Mouse (Mus musculus) gonadal fat pad, adult 2 months (tissue): Measurements from ENCODE around the gene Tmf1. TPM values are rescaled to one million over a fixed set of nuclear protein-coding genes. Genes with fewer than 3 reads are reported as not detected.

Experiments
- DNase-seq: peaks from one replicate; pipeline ENCODE4 v3.0.0-alpha.2; 2012; ENCODE audit warnings: low read depth
- polyA plus RNA-seq: library from polyadenylated mRNA; depleted of rRNA; stranded (reverse); fragments of >200 nt; gene quantifications from 2 replicates; pipeline ENCODE4 v1.2.3, GENCODE M21; 2012

Tmf1 gene
- polyA plus RNA-seq, 1 experiment = 5.5 TPM

DNA sequence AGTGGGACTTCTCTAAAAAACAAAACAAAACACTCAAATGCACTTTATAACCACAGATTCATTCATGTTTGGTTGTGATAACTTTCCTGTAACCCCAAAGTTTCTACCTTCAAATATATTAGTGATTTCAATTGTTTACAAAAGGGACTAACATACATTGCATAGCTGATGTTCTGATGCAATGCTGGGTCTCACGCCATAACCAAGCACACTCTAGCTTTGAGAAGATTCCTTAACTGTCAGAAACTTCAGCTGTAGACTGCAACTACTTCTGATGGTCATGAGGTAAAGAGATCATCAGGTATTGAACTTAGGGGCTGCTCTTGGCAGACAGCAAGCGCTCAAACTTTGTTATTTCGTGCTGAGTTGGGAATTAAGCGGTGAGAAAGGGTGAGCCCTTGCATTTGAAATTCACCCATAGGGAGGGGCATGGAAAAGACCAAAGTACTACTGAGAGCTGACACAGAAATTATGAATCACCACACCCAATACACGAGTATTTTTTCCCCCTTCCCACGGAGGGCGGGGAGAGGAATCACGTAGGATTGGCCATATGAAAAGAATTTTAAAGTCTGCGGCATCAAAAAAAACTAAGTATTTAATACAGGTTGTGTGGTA lies 25.4 kb upstream of the Tmf1 start:
- DNase-seq = no peak

DNA sequence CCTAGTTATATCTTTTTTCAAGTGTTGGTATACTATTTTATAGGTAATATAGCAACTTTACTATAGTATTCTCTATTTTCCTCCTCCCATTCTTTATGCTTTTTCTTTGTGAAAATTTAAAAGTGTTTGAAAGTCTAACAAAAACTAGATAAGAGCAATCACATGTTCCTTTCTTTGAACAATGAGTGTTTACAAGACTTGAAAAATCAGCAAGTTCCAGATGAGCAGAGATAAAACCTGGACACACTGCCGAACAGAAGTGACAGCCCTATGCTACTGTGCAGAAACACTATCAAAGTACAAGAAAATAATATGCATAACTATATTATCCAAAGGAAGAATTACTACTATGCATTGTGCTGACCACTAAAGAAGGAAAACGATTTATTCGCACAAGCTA lies 23.6 kb upstream of the Tmf1 start:
- DNase-seq = no peak

GRCm38 (mm10) chr6:97200437-97200836 lies 21.5 kb upstream of the Tmf1 start:
- no peak for DNase-seq

GRCm38 (mm10) chr6:97179367-97179828 lies 476 bp upstream of the Tmf1 start:
- DNase-seq = peak; percentile 37

DNA sequence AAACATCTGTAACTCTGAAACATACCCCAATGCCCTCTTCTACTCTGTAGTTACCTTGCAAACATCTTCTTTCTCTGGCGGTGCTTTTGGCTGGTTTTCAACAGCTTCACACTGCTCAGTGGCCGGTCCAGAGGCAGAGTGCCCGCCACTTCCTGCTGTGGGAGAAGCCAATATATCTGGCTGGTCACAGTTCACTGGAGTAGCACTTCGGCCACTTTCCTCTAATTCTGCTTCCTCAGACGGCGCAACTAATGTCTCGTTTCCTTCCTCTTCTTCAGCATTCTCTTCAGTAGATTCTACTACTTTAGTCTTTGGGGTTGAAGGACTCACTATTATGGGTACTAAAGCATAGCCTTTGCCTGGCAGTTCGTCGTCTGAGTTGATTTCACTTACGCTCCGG lies 3.2 kb downstream of the Tmf1 start:
- DNase-seq = no peak

DNA sequence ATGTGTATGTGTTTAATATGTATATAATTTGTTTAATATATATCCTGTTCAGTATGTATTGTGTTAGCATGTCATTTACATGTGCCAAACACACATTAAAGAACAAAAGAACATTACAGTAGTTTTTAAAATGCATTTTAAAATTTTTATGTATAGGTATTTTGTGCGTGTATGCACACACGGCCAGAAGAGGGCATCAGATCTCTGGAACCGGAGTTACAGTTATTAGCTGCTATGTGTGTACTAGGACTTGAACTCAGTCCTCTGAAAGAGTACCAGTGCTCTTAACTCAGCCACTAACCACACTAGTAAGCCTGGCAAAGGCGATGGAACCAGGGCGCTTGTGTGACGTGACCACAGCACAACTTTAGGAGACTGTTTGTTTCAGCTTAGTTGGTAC lies 28.8 kb downstream of the Tmf1 start:
- DNase-seq = no peak

DNA sequence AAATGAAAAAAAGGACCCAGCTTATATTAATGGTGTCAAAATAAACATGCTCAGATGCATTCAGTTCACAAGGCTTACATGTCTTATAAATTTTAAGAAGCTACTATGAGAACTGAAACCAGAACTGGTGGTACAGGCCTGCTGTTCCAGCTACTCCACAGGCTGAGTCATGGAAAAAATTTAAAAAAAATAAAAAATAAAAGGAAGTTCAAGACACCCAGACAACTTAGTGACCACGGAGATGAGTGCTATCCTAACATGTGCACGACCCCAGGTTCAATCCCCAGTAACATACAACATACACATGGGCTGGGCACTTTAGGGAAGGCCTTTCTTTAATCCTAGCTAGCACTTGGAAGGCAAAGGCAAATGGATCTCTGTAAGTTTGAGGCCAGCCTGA lies 29.2 kb downstream of the Tmf1 start:
- no peak for DNase-seq

DNA sequence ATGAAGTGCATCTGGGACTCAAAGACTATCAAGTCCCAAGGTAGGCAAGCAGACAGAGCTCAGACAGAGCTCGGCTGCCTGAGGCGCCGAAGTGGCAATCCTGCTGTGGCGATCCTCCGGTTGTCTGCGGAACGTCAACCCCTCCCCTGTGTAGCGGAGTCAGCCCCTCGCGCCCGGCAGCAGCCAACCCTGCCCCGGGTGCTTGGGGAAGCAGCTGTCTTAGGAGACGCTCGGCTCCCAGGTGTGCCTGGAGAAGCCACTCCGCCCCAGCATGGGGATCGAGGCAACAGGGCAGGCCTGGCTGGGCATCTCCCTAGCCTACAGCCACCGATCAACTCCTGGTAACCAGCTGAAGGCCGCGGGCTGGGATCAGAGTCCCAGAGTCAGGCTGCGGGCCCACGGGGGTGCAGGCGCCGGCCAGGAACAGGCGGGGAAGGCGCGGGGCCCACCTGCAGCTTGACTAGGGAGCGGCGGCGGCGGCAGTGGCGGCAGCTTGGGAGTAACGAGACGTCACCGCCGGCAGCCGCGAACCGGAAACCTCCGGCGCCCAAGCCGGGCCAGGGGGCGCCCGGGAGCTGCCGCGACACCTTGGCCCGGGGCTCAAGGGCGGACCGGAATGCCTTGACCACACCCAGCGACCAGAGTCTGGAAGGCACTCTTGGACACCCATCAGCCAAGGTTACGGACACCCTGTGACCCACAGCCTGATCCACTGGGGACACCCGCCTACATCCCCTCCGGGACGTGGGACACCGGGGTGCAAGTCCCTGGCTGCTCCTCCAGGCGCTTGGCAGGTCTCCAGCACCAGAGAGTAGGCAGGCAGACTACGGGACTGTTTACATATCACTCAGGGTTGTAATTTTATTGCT lies 30.3 kb downstream of the Tmf1 start, which contains the start of gene Eogt:
Gene Eogt, minus strand, starts transcription at position 800 of the 869 bp plus-strand sequence.
- no peak for DNase-seq

GRCm38 (mm10) chr6:97147755-97148382 lies 31.1 kb downstream of the Tmf1 start:
- DNase-seq = peak; percentile 90

- peak; percentile 89 for DNase-seq
Measured at GRCm38 (mm10) chr6:97145156-97145555, 33.8 kb downstream of the Tmf1 start.

DNA sequence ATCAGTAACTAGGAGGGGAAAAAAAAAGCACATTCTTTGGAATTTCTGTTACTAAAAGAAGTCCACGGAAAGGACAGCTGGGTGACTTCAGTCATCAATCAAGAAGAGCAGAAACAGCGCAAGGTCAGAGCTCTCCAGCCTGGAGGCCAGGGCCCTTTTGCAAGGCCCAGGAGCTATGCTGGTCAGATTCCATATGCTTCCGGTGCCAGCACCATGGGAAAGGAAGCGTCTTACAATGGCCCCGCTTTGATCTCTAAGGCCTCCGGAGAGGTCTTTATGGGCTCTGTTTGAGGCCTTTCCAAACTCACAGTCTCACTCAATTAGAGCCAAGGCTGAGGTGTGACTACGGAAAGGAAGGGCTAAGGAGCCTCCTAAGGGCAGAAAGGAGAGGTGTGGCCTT lies 34.6 kb downstream of the Tmf1 start:
- DNase-seq = no peak

- DNase-seq = no peak
Measured at GRCm38 (mm10) chr6:97142611-97143010, 36.3 kb downstream of the Tmf1 start.

DNA sequence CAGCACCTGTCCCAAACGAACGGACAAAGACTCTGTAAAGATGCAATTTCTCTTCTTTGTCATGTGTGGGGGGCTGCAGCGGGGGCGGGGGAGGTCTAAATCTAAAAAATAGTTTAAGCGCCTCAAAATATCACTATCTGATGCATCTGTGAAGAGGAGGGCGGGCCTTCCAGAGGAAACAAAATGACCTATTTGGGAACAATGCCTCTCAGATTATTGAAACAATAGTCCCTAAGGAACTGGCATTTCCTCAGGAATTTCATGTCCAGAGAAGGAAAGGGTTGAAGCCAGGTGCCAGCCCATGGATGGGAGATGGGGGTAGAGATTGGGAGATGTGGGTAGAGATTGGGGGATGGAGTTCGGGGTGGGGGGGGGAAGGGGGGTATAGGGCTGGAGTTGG lies 37.1 kb downstream of the Tmf1 start:
- no peak for DNase-seq

DNA sequence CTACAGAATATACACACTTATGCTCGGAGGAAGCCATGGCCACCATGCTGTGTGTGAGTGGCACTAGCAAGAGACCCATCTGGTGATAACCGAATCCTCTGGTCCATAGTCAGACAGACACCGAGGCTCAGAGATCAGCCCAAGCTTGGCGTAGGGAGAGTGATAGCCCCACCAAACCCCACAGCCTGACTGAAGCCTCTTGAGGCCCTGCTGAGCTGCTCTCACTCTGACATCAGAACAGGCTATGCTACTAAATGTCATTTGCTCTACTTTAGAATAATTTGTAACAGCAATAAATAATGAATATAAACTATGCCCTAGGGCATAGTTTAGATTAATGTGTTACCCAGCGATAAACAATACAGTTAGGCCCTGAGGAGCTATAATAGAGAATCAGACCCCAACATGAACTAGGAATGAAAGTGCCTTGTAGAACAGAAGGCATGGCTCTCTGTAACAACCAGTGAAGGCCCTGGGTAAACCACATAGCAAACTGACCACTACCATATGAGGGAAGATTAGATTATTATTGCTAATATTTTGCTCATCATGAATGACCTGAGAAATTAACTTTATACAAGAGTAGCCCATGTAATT lies 46.1 kb downstream of the Tmf1 start:
- DNase-seq = no peak

- DNase-seq = no peak
Measured at GRCm38 (mm10) chr6:97131808-97132207, 47.1 kb downstream of the Tmf1 start.

DNA sequence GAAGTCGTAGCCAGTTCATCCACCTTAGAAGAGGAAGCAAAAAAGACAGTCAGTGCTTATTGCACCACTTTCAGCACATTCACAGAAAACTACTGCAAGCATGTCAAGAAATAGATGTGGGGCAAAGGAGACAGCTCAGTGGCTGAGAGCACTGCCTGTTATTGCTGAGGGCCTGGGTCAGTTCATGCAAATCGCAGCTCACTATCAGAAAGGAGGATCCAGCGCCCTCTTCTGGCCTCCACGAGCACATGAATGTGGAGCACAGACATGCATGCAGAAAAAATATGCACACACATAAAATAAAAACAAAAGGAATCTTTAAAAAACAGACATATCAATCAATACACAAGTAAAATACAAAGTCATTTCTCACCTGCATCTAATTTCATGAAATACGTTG lies 47.9 kb downstream of the Tmf1 start:
- DNase-seq = no peak

- no peak for DNase-seq
Measured at GRCm38 (mm10) chr6:97124336-97125010, 54.4 kb downstream of the Tmf1 start.

- DNase-seq = no peak
Measured at GRCm38 (mm10) chr6:97120922-97121321, 58.0 kb downstream of the Tmf1 start.

GRCm38 (mm10) chr6:97118327-97118726 lies 60.6 kb downstream of the Tmf1 start:
- DNase-seq = peak; percentile 30

DNA sequence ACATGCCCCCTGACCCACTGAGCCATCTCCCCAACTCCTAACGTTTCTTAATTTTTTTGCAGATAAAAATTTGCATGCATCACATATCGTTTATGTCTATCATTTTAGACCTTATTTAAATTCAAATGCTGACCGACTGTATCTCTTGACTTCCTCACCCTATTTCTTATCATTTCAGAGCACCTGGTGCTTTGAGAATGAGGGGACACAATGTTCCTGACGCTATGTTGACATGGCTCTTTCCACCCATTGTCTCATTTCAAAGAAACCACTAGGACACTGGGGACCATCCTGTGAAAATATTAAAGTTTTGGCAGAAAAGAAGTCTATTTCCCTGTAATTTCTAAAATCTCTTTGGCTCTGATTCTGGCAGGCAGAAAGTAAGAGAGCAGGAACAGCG lies 62.0 kb downstream of the Tmf1 start:
- DNase-seq = no peak

DNA sequence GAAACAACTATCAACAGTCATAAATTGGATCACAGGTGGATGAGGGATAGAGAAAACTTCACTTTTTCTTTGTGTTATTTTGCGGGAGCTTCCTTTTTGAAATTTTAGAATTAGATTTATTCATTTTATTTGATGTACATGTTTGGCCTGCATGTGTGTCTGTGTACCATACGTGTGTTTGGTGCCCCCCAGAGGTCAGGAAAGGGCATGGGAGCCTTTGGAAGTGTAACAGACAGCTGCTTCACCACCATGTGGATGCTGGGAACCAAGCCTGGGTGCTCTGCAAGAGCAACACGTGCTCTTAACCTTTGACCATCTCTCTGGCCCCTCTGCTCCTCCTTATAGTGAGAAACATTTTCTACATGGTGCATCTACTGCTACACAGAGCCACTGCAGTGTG lies 64.1 kb downstream of the Tmf1 start:
- no peak for DNase-seq

GRCm38 (mm10) chr6:97112177-97112576 lies 66.7 kb downstream of the Tmf1 start:
- DNase-seq = no peak
